Mouse (Mus musculus) bone marrow macrophage, adult 2 months (primary cell): ENCODE measurements around the gene Cyp2w1. TPM values are rescaled to one million over a fixed set of nuclear protein-coding genes. Genes with fewer than 3 reads are reported as not detected.
"Not testable (repeated sequence)": the region's sequence is repeated elsewhere in the genome, so short reads cannot be mapped to it uniquely, and the experiment has no call there.

Experiments used
- H3K27ac ChIP-seq: 2 replicates; pipeline ENCODE4 v1.5.1; 2012; ENCODE audit warnings: low read depth, low read length; ENCODE audit not compliant: insufficient read depth
- H3K4me1 ChIP-seq: 2 replicates; pipeline ENCODE4 v1.6.1; 2012; ENCODE audit warnings: low read length; ENCODE audit not compliant: control insufficient read depth, insufficient read depth
- H3K4me3 ChIP-seq: 2 replicates; pipeline ENCODE4 v1.5.1; 2012; ENCODE audit warnings: mild to moderate bottlenecking, low read length, moderate library complexity; ENCODE audit not compliant: insufficient read depth
- CTCF ChIP-seq: IDR thresholded peaks from 2 replicates; pipeline ENCODE4 v1.5.1; 2012; ENCODE audit warnings: low read depth, mild to moderate bottlenecking, low read length, moderate library complexity
- POLR2A ChIP-seq: IDR thresholded peaks from 2 replicates; pipeline ENCODE4 v1.6.1; 2012; ENCODE audit warnings: mild to moderate bottlenecking, low read depth, low read length, borderline replicate concordance
- polyA plus RNA-seq: library from polyadenylated mRNA; stranded (reverse); fragments of >200 nt; gene quantifications from 2 replicates; pipeline ENCODE4 v1.2.4, GENCODE M21; 2012; ENCODE audit not compliant: missing spikeins, insufficient read depth, insufficient read length

Cyp2w1 gene
- polyA plus RNA-seq, 1 experiment, result not detected

GRCm38 (mm10) chr5:139331742-139332141 is 20.7 kb upstream of the Cyp2w1 start:
- Histone ChIP-seq H3K27ac (no peak overlapping the region), H3K4me1 (peaks cover 18% of the 10 kb centered on the region), H3K4me3 (no peak overlapping the region)
- TF ChIP-seq CTCF (peak; percentile 92), POLR2A (no peak)

GRCm38 (mm10) chr5:139332590-139333272 is 19.7 kb upstream of the Cyp2w1 start:
- Histone ChIP-seq H3K4me1 (peaks cover 8% of the 10 kb centered on the region), H3K4me3 (no peak overlapping the region), H3K27ac (no peak overlapping the region)
- TF ChIP-seq CTCF (no peak), POLR2A (no peak)

GRCm38 (mm10) chr5:139333301-139334013 is 19.0 kb upstream of the Cyp2w1 start:
- H3K4me3 ChIP-seq, result no peak overlapping the region
- peaks cover 8% of the 10 kb centered on the region for H3K4me1 ChIP-seq
- TF ChIP-seq CTCF (no peak), POLR2A (no peak)
- no peak overlapping the region for H3K27ac ChIP-seq

- not testable (repeated sequence) for H3K4me3 ChIP-seq, H3K27ac ChIP-seq
Measured at GRCm38 (mm10) chr5:139334394-139334793, 18.0 kb upstream of the Cyp2w1 start.

GRCm38 (mm10) chr5:139335634-139336033 is 16.8 kb upstream of the Cyp2w1 start:
- Histone ChIP-seq H3K27ac (no peak overlapping the region), H3K4me1 (peaks cover 12% of the 10 kb centered on the region), H3K4me3 (no peak overlapping the region)
- TF ChIP-seq CTCF (no peak), POLR2A (no peak)

More at GRCm38 (mm10) chr5:139334394-139334793, 18.0 kb upstream of the Cyp2w1 start:
- peaks cover 12% of the 10 kb centered on the region for H3K4me1 ChIP-seq

GRCm38 (mm10) chr5:139337826-139338370 is 14.5 kb upstream of the Cyp2w1 start:
- H3K27ac ChIP-seq, result peak overlapping the region; percentile 24; the same call in 1 of the 2 replicates
- H3K4me1 ChIP-seq, result peaks cover 15% of the 10 kb centered on the region
- TF ChIP-seq POLR2A (no peak), CTCF (no peak)
- H3K4me3 ChIP-seq, result no peak overlapping the region

GRCm38 (mm10) chr5:139338403-139338802 is 14.0 kb upstream of the Cyp2w1 start:
- Histone ChIP-seq H3K4me1 (peaks cover 19% of the 10 kb centered on the region), H3K4me3 (no peak overlapping the region), H3K27ac (no peak overlapping the region)
- TF ChIP-seq CTCF (no peak), POLR2A (no peak)

GRCm38 (mm10) chr5:139338891-139339290 is 13.5 kb upstream of the Cyp2w1 start:
- Histone ChIP-seq H3K4me1 (peaks cover 19% of the 10 kb centered on the region), H3K4me3 (no peak overlapping the region), H3K27ac (no peak overlapping the region)
- no peak for TF ChIP-seq POLR2A
- TF ChIP-seq CTCF, result no peak

GRCm38 (mm10) chr5:139344021-139344686 is 8.3 kb upstream of the Cyp2w1 start:
- TF ChIP-seq CTCF (peak; percentile 59), POLR2A (no peak)
- H3K4me1 ChIP-seq, result peaks cover 14% of the 10 kb centered on the region
- peak overlapping the region; percentile 88 for H3K4me3 ChIP-seq
- peak overlapping the region; percentile 41 for H3K27ac ChIP-seq

GRCm38 (mm10) chr5:139344687-139345363 is 7.6 kb upstream of the Cyp2w1 start:
- Histone ChIP-seq H3K4me3 (peak overlapping the region; percentile 88), H3K27ac (peak overlapping the region; percentile 41), H3K4me1 (peaks cover 14% of the 10 kb centered on the region)
- no peak for TF ChIP-seq CTCF
